Mouse (Mus musculus): ENCODE measurements around the gene Pctp.

Gene Pctp

DNA sequence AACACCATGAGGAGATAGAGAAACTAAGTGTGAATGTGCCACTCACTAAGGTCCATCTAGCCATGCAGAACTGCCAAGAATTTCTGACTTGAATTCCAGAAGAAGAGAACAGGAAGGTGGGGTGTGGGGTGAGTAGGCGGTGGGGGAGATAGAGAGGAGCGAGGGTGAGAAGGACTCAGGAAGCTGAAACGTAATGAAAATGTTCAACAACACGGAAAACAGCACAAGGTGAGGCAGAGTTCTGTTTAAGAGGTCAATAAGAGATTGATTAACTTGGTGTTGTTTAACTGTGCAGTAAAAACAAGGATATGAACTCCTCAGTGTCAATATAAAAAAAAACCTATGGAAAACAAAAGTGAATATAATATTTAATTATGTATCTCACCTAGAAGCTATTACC is 3.4 kb upstream of the Pctp start:
- peak; percentile 53 for DNase-seq

DNA sequence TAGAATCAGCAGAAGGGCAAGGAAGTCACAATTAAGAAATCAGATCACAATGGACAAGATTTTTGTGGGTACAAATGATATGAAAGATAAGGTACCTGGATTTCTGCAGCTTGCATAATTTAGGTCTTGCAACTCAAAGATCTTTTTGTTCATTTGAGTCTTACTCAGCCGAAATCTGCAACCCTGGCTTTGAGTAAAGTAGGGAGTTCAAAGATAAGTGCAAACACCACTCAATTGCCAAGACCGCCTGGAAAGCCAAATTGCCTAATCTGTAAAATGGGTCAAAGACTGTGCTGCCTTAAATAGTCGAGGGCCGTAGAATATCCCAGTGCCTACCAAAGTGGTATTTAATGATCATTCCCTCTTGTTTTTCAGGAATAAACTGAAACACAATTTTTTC is 692 bp upstream of the Pctp start:
- DNase-seq, result peak; percentile 40

DNA sequence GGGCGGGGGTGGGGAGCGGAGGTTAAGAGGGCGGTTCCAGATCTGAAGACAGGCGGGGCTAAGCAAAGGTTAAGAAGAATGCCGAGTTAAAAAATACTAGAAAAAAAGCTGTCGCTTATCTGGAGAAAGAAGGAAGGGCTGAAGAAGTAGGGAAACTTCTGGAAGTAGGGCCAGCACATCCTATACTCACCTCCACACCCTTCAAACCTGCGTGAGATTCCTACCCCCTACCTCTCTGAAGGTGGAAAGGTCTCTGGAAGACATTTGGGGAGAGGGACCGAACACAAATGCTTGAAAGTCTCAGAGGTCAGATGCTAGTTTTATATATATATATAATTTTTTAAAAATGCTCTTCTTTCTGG is 274 bp upstream of the Pctp start:
- DNase-seq, result no peak

DNA sequence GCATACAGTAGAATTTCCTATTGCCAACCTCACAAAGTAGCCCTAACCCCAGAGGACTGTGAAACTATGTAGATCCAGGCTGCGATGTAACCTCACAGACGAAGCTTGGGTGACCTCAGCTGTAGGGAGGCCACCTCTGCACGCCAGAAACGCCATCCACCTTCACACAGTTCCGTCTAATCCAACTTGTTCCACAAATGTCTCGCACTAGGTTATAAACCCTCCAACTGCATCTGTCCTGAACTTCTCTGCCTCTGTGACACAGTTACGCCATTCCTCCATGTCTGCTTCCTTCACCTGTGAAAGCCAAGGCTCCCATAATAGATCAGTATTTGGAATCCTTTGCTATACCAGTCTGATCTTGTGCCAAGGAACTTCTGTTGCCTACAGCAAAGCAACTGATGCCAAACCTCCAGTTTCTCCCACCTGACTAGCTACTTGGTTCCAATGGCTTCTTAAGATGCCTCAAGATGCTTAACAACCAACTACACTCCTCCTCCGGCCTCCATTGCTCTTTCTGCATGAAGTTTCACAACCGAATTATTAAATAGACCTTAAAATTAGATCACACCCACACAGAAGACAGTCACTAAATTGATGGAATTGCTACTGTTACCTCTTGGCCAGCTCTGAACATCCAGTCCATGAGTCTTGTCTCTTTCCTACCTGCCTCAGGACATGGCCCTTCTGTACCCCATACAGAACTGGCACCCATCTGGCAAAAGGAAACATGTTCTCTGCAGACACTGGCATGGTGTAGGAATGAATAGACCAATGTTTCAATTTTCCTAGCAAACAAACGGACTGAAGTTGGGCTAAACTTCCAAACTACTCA is 1.1 kb downstream of the Pctp start:
- DNase-seq, result peak; percentile 73

DNA sequence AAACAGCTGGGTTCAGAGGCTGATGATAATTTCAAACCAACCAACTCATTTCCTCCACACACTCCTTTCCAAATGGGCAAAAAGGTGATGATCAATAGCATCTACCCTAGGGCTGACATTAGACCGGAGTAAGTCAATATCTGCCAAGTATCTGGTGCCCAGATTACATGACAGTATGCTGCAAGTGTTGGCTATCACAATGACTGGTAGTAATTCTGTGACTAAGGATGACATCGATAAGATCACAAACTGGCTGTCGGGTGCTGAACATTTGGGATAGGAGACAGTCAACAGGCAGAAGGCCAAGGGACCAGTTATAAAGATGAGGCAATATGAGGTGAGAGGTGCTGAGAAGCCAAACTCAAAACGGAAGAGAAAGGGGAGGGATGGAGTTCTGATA is 2.0 kb downstream of the Pctp start:
- no peak for DNase-seq

DNA sequence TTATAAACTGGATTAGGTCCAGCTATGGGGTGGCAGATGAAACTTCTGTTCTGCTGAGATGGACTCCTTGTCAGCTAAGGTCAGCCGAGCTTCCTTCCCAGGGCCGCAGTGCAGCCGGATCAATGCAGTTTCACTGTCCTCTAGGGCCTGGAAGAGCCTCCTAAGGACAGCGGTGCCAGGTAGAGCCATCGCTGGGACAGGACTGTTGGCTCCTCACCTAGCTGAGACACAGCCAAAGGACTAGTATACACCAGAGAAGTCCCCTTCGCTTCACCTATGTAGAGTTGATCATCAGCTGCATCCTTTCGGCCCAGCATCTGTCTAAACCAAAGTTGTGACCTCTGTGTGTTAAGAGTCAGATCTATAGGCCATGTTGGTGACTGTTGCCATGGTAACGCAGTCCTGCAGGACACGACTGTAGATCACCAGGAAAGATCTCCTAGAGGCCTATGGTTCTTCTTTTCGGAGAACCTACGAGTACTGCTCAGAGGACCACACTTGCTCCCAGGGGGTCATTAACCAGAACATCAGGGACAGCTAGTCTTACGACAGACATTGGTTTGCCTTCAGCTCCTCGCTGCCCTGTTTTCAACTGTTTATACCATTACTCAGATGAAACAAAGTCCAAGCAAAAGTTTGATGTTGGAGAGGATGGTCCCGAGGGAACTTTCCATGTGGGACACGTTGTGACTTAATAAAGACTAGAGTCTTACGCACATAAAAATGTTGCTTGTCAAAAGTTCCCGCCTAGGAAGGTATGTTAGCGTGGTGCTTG is 3.5 kb downstream of the Pctp start:
- peak; percentile 72 for DNase-seq

DNA sequence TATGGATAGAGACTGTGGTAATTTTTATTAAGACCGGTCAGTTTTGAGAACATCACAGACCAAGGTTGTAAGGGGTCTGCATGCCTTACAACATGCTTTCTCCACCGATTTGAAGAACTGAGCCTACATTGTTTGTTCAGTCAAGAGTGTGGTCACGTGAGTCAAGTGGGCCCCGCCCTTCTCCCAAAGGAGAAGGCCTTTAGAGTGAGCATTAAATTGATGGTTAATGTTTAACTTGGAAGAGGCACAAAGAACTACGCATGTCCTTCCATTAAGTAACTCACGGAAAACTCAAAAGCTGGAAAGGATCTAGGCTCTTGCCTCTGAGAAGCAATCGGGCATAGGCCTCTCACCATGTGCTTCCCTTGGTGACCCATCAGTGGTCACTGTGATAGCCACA is 5.8 kb downstream of the Pctp start:
- DNase-seq, result peak; percentile 35

DNA sequence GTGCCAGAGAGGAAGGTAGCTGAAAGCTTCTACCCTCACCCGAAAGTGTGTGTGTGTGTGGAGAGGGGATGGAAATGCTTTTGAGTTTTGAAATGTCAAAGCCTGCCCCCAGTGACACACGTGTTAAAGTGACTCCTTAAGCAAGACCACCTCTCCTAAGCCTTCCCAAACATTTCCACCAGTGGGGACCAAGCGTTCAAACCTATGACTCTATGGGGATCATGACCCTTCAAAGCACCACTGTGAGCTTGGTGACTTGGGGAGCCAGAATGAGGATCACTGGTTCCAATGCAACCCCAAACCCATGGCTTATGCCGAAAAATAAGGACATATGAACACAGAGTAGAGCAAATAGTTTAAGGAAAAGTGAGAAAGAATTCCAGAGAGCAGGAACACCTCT is 6.3 kb downstream of the Pctp start:
- peak; percentile 76 for DNase-seq

DNA sequence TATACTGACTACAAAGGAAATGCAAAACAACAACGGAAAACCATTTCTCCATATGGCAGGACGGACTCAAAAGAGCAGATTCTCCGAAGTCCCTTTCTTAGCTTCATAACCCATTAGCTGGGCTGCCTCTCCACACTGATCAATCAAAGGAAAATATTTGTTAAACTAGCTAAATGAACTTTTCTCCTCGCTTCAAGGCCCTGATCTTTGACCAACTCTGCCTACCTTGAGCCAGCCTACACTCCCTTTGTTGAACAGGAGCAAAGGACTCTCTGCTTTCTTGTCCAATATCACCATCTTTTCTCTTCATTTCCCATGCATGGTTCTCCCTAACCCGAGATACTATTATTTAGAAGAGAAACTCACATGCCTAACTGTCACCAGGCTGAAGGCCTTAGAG is 7.1 kb downstream of the Pctp start:
- DNase-seq, result peak; percentile 18

DNA sequence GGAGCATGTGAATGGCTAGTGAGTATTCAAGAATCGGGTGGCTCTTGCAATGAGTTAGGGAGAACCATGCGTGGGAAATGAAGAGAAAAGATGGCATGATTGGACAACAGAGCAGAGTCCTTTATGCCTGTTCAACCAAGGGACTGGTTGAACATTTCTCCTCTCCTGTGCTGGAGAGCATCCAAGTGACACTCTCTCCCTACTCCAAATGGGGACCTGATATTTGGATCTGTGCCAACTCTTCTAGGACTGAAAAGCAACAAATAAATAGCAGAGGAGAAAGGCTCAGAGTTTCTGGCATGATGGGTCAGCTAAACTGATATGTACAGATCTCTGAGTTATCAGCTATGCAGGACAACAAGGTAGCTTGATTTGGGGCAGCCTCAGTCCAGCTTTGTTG is 8.0 kb downstream of the Pctp start:
- DNase-seq, result peak; percentile 29

DNA sequence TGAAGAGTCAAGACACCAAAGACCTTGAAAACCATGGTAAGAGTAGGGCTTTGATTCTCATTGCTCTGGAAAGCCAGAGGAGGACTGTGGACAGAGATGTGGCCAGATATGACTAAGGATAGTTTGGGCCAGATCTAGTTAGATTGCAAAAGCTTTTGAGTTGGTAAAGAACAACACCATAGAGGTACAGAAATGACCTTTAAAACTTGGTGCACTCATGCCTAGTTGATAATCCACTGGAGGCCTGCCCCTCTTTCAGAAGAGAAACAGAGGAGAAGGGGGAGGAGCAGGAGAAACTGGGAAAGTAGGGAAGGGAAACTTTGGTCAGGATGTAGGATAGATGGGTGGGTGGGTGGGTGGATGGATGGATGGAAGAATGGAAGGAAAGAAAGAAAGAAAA is 11.0 kb downstream of the Pctp start:
- DNase-seq, result peak; percentile 12

DNA sequence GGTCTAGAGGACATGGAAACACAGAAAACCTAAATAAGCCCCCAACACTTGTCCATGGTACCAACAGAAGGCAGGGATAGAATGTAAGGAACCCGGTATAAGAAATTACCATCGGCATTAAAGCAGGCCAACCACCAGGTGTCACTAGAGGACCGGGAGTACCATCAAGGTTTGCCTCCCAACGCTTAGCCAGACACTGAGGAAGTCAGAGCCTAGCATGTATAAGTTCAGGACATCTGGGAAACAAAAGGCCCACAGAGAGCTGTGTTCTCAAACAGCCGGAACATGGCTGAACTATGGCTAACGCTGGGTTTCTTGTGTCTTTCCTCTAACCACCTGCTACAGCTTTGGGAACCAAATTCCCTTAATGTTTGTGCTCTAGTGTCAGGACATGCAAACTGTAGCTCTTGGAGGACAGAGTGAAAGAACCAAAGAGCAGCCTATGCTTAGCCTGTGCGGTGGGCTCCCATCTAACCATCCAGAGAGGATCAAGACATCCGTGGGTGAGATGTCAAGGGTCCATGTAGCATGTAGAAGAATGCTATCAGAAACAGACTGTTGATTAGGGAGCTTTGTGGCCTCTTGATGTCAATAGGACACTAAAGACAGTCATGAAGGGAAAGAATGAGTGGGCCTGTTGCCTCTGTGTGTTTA is 13.6 kb downstream of the Pctp start:
- DNase-seq, result peak; percentile 89

DNA sequence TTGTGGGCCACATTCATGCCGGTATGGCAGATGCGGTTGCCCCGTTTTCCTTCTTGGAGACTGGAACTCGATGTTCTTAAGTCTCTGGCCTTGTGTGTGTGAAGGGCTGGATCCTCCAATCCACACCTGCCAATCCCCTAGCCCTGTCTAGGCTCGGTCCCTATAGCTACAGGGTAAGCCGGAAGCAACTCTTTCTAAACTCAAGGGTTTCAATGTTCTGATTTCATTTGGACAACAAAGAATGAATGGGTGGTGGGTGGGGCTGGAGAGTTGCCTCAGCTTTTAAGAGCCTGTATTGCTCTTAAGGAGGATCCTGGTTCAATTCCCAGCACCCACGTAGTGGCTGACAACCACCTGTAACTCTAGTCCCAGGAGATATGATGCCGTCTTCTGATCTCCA is 16.2 kb downstream of the Pctp start:
- DNase-seq, result peak; percentile 82

DNA sequence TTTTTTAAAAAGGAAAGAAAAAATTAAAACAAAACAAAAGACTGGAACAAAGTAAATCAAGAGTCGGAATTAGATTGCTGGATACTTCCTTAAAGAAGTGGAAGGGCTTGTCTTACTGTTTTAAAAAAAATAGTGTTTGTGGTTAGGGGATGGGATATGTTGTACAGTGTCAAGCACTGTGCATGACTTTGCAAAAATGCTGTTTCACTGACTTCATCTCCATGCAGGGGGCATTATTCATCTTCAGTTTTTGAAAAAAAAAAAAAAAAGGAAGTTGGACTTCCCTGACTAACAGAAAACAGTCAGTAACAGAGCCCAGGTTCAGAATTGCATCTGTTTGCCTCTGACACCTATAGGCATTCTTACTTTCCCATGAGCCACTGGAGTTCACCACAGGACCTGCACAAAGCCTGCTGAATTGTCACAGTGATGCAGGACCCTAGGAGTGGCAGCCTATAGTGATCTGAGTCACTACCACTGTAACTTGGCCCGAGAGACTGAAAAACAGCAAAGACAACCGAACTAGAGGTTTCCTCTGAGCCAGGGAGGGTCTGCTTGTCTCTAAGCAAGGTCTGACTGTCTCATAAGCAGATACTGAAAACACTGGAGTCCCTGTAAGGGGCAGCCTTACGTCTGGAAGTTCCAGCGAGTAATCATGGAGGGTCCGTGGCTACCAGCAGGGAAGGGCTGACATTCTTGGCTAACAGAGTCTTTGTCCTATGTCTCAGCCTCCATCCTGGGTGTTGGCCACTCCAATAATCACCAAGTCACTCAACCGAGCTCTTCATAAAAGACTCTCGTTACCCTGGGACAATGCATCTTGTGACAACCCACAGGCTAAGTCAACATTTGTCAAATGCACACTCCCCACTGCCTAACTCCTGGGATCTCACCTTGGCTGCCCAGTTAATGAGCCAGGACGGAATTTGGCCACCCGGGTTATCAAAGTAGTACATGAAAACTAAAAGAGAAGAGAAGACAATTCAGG is 17.2 kb downstream of the Pctp start:
- peak; percentile 77 for DNase-seq

DNA sequence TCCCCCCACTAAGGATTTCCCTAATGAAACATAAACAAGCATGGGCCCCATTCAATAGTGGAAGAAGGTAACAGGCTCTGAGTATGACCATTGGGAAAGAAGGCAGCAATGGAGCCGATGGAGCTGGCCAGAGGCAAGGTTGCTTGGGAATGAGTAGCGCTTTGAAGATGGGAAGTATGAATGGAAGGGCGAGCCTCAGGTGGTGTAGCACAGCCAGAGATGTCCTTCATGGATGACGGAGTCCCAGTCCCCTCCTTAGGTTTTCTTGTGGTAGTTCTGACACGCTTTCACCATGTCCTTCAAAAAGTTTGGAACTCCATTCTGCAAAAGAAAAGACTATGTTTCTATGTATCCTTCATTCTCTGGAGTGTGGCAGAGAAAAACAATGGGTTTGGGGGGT is 18.3 kb downstream of the Pctp start:
- DNase-seq, result peak; percentile 55

DNA sequence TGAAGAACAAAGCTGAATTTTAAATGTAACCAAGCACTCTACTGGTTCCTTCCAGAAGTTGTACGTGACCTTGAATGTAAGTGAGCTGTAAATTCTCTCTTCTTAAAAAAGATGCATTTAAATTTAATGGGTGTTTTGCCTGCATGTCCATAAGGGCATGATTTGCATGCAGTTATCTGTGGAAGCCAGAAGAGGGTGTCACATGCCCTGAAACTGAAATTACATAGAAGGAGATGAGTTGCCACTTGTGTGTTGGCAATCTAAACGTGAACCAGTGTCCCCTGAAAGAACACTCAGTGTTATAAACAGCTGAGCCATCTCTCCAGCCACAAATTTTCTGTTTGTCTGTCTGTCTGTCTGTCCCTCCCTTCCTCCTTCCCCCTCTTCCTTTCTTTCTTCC is 19.8 kb downstream of the Pctp start:
- peak; percentile 16 for DNase-seq

DNA sequence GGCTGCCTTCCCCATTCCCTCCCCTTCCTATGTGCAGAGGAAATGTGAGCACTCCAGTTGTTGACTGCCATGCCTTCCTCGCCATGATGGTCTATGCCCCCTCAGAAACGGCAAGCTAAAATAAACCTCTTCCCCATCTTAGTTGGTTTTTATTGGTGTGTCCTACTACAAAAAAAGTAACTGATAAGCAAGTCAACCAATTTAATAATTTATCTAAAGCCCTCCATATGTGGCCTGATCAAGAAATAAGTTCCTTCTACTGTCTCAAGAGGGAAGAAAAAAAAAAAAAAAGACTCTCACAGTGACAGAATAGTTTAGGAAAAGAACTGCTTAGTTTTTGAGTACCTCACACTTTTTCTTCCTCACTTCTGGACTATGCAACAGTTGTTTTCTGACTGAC is 22.6 kb downstream of the Pctp start:
- DNase-seq, result no peak

DNA sequence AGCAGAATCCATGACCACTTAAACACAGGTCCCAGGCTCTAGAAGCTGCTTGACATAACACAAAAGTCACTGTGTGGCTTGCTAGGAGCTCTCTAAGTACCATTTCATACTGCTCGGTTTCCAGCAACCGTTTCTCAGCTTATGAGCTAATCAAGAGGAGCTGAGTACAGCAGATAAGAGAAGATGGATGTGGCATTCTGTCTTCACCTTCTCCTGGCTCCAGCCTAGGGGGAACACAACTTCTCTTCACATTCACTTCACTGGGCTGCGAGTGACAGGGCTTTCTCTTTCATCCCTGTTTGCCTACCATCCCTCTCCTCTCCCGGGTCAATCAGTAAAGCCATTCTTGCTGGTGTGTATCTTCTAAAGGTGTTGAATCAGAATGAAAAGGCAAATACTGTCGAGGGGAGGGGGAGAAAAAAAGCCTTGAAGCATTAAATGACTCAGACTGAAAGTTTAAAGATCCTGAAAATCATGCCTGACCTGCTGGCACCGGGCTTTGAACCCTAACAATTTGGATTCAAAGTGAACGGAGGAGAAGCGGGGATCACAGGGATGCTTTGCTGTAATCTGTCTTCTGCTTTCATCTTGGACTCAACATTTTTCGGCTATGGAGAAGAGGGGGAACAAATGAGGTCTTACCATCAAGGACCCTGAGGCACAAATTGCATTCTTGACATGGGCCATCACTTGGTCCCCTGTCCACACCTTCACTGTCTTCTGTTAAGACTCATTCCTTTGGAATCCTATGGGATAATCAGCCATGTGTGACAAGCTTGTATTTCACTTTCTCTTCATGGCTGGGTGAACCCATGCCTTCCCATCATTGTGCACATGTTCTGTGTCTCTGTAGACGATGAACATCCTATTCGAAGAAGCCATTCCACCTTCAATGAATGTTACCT is 23.5 kb downstream of the Pctp start:
- peak; percentile 84 for DNase-seq

DNA sequence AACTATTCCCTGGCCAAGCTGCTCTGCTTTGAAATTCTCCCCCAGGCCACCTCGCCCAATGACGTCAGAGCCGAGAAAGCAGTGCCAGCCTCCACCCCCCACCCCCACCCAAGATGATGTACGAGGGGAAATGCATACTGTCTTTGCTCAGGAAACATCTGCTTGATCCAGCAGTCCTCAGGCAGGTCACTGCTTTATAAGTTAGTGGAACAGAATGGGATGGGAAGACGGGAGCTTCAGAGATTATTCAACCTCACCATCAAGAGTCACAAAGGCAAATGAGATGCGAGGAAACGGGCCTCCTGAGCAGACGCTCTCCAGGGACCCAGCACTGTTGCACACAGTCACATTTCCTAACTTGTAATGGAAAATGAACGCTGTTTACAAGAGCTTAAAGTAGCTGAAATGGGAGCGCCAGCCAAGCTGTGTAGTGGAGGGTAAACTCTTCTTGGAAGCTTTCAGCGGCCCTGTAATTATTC is 24.3 kb downstream of the Pctp start:
- peak; percentile 97 for DNase-seq

DNA sequence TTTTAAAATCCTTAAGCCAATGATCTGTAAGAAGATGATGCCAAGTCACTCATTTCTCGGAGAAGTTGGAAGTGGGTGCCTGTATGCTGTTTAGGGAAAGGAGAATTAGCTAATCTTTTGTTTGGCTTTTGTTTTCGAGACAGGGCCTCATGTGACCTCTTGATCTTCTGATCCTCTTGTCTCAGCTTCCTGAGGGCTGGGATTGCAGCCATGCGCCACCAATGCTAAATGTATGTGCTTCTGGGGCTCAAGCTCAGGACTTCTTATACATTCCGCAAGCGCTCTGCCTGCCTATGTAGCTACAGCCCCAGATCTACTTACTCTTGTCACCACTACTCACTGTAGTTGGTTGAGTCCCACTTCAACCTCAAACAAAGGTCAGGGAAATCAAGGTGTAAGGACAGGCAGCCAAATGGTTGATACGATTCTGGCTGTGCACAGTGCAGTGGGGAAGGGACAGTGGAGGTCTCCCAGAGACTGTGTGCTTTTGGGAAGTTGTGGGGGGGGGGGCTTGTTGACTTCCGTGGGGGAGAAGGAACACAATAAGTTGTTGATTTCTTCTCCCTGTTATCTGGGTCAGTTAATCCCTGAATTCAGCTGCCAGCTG is 24.8 kb downstream of the Pctp start:
- peak; percentile 83 for DNase-seq

DNA sequence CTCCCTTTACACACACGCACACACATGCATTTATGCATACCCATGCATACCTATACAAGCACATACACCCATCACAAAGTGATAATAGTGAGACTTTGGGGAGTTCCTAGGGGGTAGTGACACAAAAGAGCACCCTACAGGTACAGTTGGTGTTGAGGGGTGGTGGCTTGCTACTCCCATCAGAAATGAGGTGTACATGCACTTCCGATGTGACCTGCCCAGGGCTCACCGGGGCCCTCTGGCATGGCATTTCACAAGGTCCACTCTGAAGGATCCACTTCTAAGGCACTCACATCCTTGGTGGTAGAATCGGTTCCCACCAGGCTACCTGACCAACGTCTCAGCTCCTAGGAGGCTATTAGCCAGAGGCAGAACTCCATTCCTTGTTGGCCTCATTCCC is 26.3 kb downstream of the Pctp start:
- DNase-seq, result peak; percentile 62
